Mouse (Mus musculus): ENCODE measurements around the gene Nsun5. TPM values are rescaled to one million over a fixed set of nuclear protein-coding genes. Genes with fewer than 3 reads are reported as not detected.

The Nsun5 gene
- 10.0 TPM for polyA plus RNA-seq (2015; fragmentation: Illumina TruSeq; extraction: RNeasy Lipid Tissue Mini Kit (QIAGEN cat#74804); ENCODE audit: insufficient read depth, low read depth, low replicate concordance)

DNA sequence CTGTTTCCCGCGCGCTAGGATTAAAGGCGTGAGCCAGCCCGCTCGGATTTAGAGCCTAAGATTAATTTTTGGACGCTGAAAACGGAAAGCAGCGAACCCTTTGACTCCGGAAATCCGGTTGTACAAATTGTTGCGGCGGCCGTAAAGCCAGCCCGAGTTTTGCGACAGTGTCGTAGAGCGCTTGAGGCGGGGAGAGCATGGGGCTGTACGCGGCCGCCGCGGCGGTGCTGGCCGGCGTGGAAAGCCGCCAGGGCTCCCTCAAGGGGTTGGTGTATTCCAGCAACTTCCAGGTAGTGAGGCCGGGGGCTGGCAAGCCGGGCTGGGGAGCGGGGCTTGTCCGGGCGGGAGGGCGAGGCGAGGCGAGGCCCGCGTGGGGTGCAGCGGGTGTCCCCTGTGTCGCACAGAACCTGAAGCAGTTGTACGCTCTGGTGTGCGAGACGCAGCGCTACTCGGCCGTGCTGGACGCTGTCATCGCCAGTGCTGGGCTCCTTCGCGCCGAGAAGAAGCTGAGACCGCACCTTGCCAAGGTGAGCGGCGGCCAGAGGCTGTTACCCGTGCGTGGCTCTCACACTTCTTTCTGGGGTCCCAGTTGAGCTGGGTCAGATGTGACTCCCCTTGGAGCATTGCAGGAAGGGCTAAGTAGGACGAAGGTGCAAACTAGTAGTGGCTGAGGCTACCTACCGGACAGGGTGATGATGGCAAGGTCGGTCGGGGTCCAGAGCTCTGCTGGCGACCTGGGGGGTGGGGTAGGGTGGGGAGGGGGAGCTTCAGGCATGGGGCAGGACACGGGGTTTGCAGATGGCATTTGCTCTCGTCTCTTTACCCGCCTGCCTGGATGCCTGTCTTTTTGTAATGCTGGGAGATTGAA, at the start of gene Nsun5:
Nsun5 (plus strand) TSS at position 167 of the 868 bp plus-strand sequence.

DNA sequence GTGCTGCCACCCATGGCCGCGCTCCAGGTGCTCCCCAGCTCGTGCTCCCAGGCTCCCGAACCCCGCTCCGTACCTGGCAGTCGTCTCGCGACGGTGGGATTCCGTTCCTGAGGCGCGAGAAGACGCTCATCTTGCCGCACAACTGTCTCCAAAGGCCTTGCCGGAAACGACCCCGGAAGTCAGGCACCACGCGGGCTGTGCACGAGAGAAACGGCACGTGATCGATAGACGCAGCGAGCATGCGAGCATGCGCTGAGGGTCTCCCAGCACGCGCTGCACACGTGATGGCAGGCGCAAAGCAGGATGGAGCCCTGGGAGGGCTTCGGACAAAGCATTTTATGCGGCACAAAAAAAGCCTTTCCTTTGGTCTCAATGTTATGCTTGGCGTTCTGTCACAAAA, 19.9 kb upstream of the Nsun5 start, which contains the start of gene Fkbp6:
Fkbp6 (minus strand) TSS at position 183 of the 400 bp plus-strand sequence.

DNA sequence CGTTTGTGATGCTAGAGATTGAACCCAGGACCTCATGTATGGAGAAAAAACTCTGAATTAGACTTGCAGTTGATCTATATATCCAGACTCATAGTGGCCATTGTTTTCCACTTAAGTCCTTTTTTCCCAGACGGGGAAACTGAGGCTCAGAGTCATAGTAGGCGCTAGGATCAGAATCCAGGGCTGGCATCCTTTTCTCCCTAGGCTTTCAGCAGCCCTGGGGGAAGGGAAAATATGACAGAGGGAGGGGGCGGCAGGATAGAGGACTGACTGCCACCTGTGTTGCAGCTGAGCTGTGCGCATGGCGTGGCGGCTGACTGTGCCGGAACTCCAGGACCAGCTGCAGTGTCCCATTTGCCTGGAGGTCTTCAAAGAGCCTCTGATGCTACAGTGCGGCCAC, 16.8 kb upstream of the Nsun5 start, which contains the start of gene Trim50:
Trim50 (plus strand) TSS at position 301 of the 400 bp plus-strand sequence.

DNA sequence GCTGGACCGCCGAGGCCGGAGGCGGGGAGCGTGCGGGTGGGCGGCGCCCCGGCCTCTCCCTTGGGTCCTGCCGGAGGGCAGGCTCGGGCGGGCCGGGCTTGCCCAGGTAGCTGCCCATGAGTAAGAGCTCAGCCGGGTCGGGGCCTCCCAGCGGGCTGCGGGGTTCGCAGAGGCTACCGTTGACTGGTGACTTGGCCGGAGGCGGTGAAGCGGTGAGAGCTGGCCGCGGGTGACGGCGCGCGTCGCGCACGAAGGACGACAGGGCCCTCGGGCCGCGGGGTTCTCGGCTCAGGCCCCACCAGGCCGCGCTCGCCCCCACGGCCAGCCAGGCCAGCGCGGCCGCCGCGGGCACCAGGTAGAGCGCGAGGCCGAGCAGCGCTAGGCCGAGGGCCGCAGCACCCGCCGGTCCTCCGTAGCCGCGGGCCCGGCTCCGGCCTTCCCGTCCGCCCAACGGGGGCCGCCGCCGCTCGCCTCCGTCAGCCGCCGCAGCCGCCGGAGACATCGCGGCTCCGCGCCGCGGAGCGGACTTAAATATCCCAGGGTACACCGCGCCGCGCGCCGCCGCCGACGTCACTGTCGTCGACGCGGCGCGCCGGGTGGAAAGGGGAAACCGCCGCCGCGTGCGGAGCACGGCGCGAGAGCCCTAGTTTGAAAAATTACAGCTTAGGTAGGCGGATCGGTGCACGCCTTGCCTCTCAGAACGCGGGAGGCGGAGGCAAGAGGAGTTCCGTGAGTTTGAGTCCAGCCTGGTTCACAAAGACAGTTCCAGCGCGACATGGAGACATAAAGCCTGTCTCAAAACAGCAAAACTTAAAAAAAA, 24.5 kb downstream of the Nsun5 start, which contains the start of gene Pom121:
Pom121 (minus strand) TSS at position 543 of the 820 bp plus-strand sequence.

Other genes with a start within 250 kb of the Nsun5 start
- 4.1 TPM for gene Tbl2, start 220.3 kb upstream of the Nsun5 start, polyA plus RNA-seq (2015; fragmentation: Illumina TruSeq; extraction: RNeasy Lipid Tissue Mini Kit (QIAGEN cat#74804); ENCODE audit: insufficient read depth, low read depth, low replicate concordance)
- gene Bcl7b, start 201.7 kb upstream of the Nsun5 start, polyA plus RNA-seq (2015; fragmentation: Illumina TruSeq; extraction: RNeasy Lipid Tissue Mini Kit (QIAGEN cat#74804); ENCODE audit: insufficient read depth, low read depth, low replicate concordance), result 10.6 TPM
- gene Baz1b, start 182.7 kb upstream of the Nsun5 start, polyA plus RNA-seq (2015; fragmentation: Illumina TruSeq; extraction: RNeasy Lipid Tissue Mini Kit (QIAGEN cat#74804); ENCODE audit: insufficient read depth, low read depth, low replicate concordance), result 13.8 TPM
- not detected for gene Fzd9, start 118.7 kb upstream of the Nsun5 start, polyA plus RNA-seq (2015; fragmentation: Illumina TruSeq; extraction: RNeasy Lipid Tissue Mini Kit (QIAGEN cat#74804); ENCODE audit: insufficient read depth, low read depth, low replicate concordance)
- not detected for gene Fkbp6, start 19.9 kb upstream of the Nsun5 start, polyA plus RNA-seq (2015; fragmentation: Illumina TruSeq; extraction: RNeasy Lipid Tissue Mini Kit (QIAGEN cat#74804); ENCODE audit: insufficient read depth, low read depth, low replicate concordance)
- 4.6 TPM for gene Trim50, start 16.7 kb upstream of the Nsun5 start, polyA plus RNA-seq (2015; fragmentation: Illumina TruSeq; extraction: RNeasy Lipid Tissue Mini Kit (QIAGEN cat#74804); ENCODE audit: insufficient read depth, low read depth, low replicate concordance)
- 4.7 TPM for gene Pom121, start 24.6 kb downstream of the Nsun5 start, polyA plus RNA-seq (2015; fragmentation: Illumina TruSeq; extraction: RNeasy Lipid Tissue Mini Kit (QIAGEN cat#74804); ENCODE audit: insufficient read depth, low read depth, low replicate concordance)
- gene Hip1, start 175.2 kb downstream of the Nsun5 start, polyA plus RNA-seq (2015; fragmentation: Illumina TruSeq; extraction: RNeasy Lipid Tissue Mini Kit (QIAGEN cat#74804); ENCODE audit: insufficient read depth, low read depth, low replicate concordance), result 9.4 TPM
- gene Ccl26, start 193.6 kb downstream of the Nsun5 start, polyA plus RNA-seq (2015; fragmentation: Illumina TruSeq; extraction: RNeasy Lipid Tissue Mini Kit (QIAGEN cat#74804); ENCODE audit: insufficient read depth, low read depth, low replicate concordance), result not detected
- 5.6 TPM for gene Ccl24, start 203.1 kb downstream of the Nsun5 start, polyA plus RNA-seq (2015; fragmentation: Illumina TruSeq; extraction: RNeasy Lipid Tissue Mini Kit (QIAGEN cat#74804); ENCODE audit: insufficient read depth, low read depth, low replicate concordance)

Measured in pancreas, adult 10 weeks (tissue).